Mouse (Mus musculus): ENCODE data around the gene Cwf19l1.

The Cwf19l1 gene

DNA sequence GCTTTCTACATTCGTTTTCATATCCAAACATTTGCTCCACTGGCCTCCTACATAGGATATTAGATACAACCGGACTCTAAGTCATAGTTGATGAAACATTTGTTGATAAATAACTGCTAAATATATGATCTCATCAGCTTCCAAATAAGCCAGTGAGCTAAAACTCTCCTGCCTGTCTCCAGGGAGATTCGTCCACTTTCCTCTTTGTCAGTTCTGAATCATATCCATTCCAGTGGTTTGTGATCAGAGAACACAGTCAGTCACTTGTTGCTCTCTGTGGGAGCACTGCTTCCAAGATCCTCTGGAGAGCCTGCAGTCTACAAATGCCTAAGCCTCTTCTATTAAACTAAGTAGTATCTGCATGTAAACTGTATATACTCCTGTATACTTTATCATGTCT is 75.5 kb downstream of the Cwf19l1 start:
- DNase-seq (ENCODE audit: low spot score): no peak

Data from embryo, embryonic 10 days (tissue).